Mouse (Mus musculus): ENCODE results near the gene Dhrs7c.

GRCm38 (mm10) chr11:67831820-67832219, 33.8 kb downstream of the Dhrs7c start:
- TF ChIP-seq CTCF (IDR thresholded peaks at IDR 0.05; ENCODE audit: control insufficient read depth, insufficient read depth, low read length) (no peak), POLR2A (IDR thresholded peaks at IDR 0.05; ENCODE audit: borderline replicate concordance, control insufficient read depth, low read depth, low read length) (no peak)
